Mouse (Mus musculus): ENCODE results near the gene Trp53bp2. TPM values are rescaled to one million over a fixed set of nuclear protein-coding genes. Genes with fewer than 3 reads are reported as not detected.

Gene Trp53bp2
- total RNA-seq, 2 experiments from 2014 or later: 26.0 to 29.3 TPM

- DNase-seq (ENCODE audit: extremely low spot score in 1 of 2, low spot score in 1 of 2): no peak
Measured at GRCm38 (mm10) chr1:182458556-182458955, 49.6 kb downstream of the Trp53bp2 start.

- DNase-seq (ENCODE audit: extremely low spot score in 1 of 2, low spot score in 1 of 2): no peak
Measured at GRCm38 (mm10) chr1:182459436-182459835, 50.5 kb downstream of the Trp53bp2 start.

- no peak for DNase-seq (ENCODE audit: extremely low spot score in 1 of 2, low spot score in 1 of 2)
Measured at GRCm38 (mm10) chr1:182460291-182461244, 51.6 kb downstream of the Trp53bp2 start.

GRCm38 (mm10) chr1:182461261-182461660 is 52.3 kb downstream of the Trp53bp2 start:
- DNase-seq (ENCODE audit: extremely low spot score in 1 of 2, low spot score in 1 of 2): no peak

GRCm38 (mm10) chr1:182461813-182462212 is 52.8 kb downstream of the Trp53bp2 start:
- no peak for DNase-seq (ENCODE audit: extremely low spot score in 1 of 2, low spot score in 1 of 2)

GRCm38 (mm10) chr1:182465309-182465708 is 56.3 kb downstream of the Trp53bp2 start:
- no peak for DNase-seq (ENCODE audit: extremely low spot score in 1 of 2, low spot score in 1 of 2)

- DNase-seq (ENCODE audit: extremely low spot score in 1 of 2, low spot score in 1 of 2): no peak
Measured at GRCm38 (mm10) chr1:182465978-182466377, 57.0 kb downstream of the Trp53bp2 start.

GRCm38 (mm10) chr1:182475005-182475796 is 66.2 kb downstream of the Trp53bp2 start:
- no peak for DNase-seq (ENCODE audit: extremely low spot score in 1 of 2, low spot score in 1 of 2)

GRCm38 (mm10) chr1:182478935-182479334 is 70.0 kb downstream of the Trp53bp2 start:
- DNase-seq (ENCODE audit: extremely low spot score in 1 of 2, low spot score in 1 of 2): no peak

GRCm38 (mm10) chr1:182481138-182481537 is 72.2 kb downstream of the Trp53bp2 start:
- no peak for DNase-seq (ENCODE audit: extremely low spot score in 1 of 2, low spot score in 1 of 2)

- no peak for DNase-seq (ENCODE audit: extremely low spot score in 1 of 2, low spot score in 1 of 2)
Measured at GRCm38 (mm10) chr1:182481646-182482295, 72.8 kb downstream of the Trp53bp2 start.

GRCm38 (mm10) chr1:182482991-182483909 is 74.3 kb downstream of the Trp53bp2 start:
- no peak for DNase-seq (ENCODE audit: extremely low spot score in 1 of 2, low spot score in 1 of 2)

- DNase-seq (ENCODE audit: extremely low spot score in 1 of 2, low spot score in 1 of 2): no peak
Measured at GRCm38 (mm10) chr1:182483910-182484274, 74.9 kb downstream of the Trp53bp2 start.

- DNase-seq (ENCODE audit: extremely low spot score in 1 of 2, low spot score in 1 of 2): no peak
Measured at GRCm38 (mm10) chr1:182488503-182488902, 79.5 kb downstream of the Trp53bp2 start.

GRCm38 (mm10) chr1:182489803-182490452 is 81.0 kb downstream of the Trp53bp2 start:
- DNase-seq (ENCODE audit: extremely low spot score in 1 of 2, low spot score in 1 of 2): peak; percentile 79 to 86

- no peak for DNase-seq (ENCODE audit: extremely low spot score in 1 of 2, low spot score in 1 of 2)
Measured at GRCm38 (mm10) chr1:182490568-182490967, 81.6 kb downstream of the Trp53bp2 start.

- DNase-seq (ENCODE audit: extremely low spot score in 1 of 2, low spot score in 1 of 2): no peak
Measured at GRCm38 (mm10) chr1:182491839-182492238, 82.9 kb downstream of the Trp53bp2 start.

GRCm38 (mm10) chr1:182494285-182495145 is 85.5 kb downstream of the Trp53bp2 start:
- DNase-seq (ENCODE audit: extremely low spot score in 1 of 2, low spot score in 1 of 2): no peak

All from layer of hippocampus, postnatal 25 days (tissue).